Mouse (Mus musculus): ENCODE data around the gene Pate3.
"Not testable (repeated sequence)": the region's sequence is repeated elsewhere in the genome, so short reads cannot be mapped to it uniquely, and the experiment has no call there.

Gene Pate3

DNA sequence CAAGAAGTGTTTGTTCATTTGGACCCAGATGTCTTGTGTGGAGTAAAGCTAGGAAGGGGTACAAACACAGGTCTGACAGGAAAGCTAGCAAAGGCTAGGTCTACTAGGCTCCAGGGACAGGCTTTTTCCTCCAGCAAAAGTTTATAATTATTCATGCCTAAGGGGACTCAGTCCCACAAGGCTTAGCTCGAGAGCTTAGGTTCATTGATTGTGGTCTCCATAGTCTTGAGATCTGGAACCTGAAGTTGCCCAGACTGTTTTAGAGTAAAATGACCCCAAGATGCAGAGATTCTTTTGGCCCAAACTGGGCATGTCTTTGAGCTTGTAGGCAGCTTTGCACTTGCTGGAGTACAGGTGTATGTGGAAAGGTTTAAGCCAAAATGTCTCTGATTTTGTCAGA lies at the start of gene Pate3:
Gene Pate3, minus strand, starts transcription at position 101 of the 400 bp plus-strand sequence.
- no peak for DNase-seq (ENCODE audit: low read depth, low spot score)

DNA sequence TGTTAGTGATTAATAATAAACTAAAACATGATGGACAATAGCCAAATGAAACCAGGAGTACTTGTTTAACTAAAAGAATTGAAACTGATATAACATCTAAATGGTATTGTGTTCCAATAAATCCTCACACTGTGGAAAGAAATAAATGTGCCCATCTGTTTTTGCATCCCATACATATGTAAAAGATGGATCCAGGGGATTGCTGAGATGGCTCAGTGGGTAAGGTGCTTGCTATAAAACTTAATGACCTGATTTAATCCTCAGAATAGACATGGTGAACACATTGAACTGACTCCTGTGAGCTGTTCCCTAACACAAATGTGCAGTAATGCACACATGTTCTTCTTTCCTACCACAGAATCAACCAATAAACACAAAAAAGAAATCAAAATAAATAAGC lies 43.9 kb upstream of the Pate3 start:
- no peak for DNase-seq (ENCODE audit: low read depth, low spot score)

DNA sequence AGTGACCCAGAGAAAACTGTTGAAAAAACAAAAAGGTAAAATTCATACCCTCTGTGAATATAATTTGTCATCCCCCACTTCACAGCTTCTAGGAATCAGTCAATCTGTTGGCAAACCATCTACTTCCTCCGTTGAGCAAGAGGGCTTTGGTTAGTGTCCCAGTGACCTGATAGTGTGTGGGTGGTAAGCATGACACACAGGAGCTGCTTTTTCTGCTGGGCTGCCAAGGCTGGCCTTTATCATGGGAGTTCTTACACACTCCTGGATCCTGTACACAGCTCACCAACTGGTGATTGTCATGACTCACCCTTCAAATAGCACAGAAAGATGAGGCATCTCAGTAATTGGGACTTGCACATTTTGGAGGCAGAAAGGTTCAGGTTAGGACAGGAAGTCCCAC lies 39.0 kb upstream of the Pate3 start, which contains the start of gene Pate1:
Gene Pate1, minus strand, starts transcription at position 378 of the 400 bp plus-strand sequence.
- no peak for DNase-seq (ENCODE audit: low read depth, low spot score)

DNA sequence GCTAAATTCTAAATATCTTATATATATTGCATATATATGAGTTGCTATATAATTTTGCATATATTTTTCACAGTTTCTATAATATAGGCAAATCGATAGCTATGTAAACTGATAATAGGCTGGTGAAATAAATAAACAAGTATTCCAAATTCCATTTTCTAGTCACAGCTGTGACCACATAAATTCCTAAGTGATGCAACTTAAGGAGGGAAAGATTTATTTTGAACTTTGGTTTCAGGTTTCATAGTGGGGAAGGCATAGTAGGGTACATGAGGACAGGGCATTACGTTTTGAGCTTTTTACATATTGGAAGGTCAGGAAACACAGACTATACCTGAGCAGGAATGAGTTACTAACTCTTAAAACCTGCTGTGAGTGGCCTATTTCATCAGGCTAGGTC lies 25.6 kb upstream of the Pate3 start:
- DNase-seq (ENCODE audit: low read depth, low spot score), result no peak

DNA sequence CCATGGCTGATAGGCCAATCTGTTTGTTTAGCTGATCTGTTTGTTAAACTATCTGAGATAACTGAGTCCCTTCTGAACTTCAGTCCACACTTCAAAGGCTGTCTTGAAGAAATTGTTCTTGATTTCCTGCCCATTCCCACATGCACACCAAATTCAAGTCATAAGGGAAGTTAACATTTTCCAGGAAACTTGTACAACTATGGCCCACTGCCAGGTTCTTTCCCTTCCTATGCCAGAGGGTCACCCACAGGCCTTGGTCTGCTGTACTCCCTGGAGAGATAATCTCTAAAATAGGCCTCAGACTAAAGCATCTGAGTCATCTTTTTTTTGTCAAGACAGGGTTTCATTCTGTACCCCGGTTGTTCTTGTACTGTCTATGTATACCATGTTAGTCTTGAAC lies 15.0 kb downstream of the Pate3 start:
- DNase-seq (ENCODE audit: low read depth, low spot score), result no peak

DNA sequence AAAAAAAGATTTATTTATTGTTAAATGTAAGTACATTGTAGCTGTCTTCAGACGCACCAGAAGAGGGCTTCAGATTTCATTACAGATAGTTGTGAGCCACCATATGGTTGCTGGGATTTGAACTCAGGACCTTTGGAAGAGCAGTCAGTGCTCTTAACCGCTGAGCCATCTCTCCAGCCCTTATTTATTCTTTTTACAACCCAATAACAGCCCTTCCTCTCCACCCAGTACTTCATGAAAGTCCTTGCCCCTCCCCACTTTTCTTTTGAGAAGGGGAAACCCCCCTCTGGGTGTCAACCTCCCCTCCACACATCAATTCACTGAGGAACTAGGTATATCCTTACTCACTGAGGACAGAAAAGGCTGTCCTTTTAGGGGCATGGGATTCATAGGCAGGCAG lies 31.2 kb downstream of the Pate3 start:
- DNase-seq (ENCODE audit: low read depth, low spot score), result not testable (repeated sequence)

DNA sequence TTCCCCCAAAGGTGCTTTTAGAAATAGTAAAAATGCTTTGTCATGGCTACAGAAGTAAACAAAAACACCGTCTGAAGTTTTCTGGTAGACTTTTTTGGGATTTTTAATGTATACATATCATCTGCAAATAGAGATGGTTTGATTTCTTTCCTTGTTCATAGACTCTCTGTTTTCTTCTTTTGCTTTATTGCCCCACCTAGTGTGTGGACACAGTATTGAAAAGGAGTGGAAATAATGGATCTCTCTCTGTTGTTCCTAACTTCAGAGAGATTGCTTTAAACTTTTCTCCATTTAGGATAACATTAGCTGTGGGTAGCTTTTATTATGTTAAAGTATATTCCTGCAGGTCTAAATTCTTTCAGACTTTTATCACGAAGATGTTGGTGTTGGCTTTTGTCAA lies 34.0 kb downstream of the Pate3 start:
- no peak for DNase-seq (ENCODE audit: low read depth, low spot score)

DNA sequence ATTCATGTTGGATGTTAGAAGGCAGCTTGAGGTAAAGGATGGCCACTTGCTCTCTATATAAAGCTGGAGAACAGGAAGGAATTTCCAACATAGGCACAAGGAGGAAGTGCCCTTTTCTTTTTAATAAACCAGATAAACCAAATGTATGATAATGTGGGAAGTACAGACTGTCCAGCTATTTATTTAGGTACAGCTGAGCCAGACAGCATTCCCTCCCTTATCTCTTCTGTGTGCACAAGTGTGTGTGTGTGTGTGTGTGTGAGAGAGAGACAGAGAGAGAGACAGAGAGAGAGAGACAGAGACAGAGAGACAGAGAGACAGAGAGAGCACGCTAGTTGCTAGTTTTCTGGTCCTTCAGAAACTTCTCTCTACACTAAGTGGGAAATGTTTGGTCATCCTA lies 36.2 kb downstream of the Pate3 start, which contains the start of gene Pate4:
Gene Pate4, minus strand, starts transcription at position 101 of the 400 bp plus-strand sequence.
- no peak for DNase-seq (ENCODE audit: low read depth, low spot score)

DNA sequence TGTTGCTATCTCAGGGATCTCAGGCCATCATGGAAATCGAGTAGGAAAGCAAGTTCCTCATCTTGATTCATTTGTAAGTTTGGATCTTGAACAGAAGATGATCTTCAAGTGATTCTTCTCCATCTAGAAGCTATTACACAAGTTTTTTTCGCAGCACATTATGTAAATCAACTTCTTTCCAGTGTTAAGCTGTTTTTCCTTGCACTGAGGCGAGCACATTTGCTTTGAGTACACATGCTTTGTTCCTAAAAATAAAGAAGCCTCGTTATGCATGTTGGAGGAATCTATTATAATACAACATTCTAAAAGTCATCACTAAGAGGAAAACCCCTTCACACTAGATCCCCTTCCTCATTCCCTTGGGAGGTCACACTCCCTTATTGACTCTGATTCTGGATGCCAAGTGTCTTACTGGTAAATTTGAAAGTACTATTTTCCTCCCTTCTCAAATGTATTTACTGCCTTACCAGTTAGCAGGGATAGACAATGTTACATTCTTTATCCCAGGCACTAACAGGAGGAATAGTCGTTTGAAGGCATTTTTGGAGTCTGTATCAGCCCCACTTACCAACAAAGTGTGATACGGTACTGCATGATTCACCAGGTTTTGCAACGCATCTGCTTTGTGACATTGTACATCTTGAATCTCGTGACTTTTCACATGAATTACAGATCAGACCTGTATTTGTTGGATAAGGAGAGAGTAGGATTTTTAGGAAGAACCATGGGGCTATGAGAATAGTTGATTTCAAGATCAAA lies 40.2 kb downstream of the Pate3 start:
- DNase-seq (ENCODE audit: low read depth, low spot score), result no peak

All from skeletal muscle tissue, adult 2 months (tissue).